Mouse (Mus musculus): ENCODE data around the gene Slc40a1. TPM values are rescaled to one million over a fixed set of nuclear protein-coding genes. Genes with fewer than 3 reads are reported as not detected.

Slc40a1 gene
- polyA plus RNA-seq, 1 experiment, result 52.6 TPM

GRCm38 (mm10) chr1:45917136-45917803 is 9.1 kb downstream of the Slc40a1 start:
- no peak overlapping the region for H3K4me3 ChIP-seq (ENCODE audit: low read depth, low read length)
- no peak overlapping the region for H3K27ac ChIP-seq (ENCODE audit: insufficient read depth, low read length)
- H3K9ac ChIP-seq (ENCODE audit: low read depth, poor library complexity, severe bottlenecking), result no peak overlapping the region
- TF ChIP-seq POLR2A (IDR thresholded peaks at IDR 0.05; ENCODE audit: insufficient read depth, low read length) (no peak), CTCF (IDR thresholded peaks at IDR 0.05; ENCODE audit: low read depth, low read length) (no peak), EP300 (IDR thresholded peaks at IDR 0.05; ENCODE audit: insufficient read depth, low read depth, low read length) (no peak)
- H3K9me3 ChIP-seq (replicated peaks; ENCODE audit: control insufficient read depth, insufficient read depth, low read length, poor library complexity, severe bottlenecking), result no peaks in the 10 kb centered on the region
- H3K36me3 ChIP-seq (ENCODE audit: control insufficient read depth, insufficient read depth, low read length, poor library complexity, severe bottlenecking), result no peaks in the 10 kb centered on the region
- H3K27me3 ChIP-seq (ENCODE audit: control insufficient read depth, insufficient read depth, low read length, poor library complexity, severe bottlenecking), result no peaks in the 10 kb centered on the region
- no peaks in the 10 kb centered on the region for H3K4me1 ChIP-seq (ENCODE audit: control insufficient read depth, insufficient read depth, low read length)

DNA sequence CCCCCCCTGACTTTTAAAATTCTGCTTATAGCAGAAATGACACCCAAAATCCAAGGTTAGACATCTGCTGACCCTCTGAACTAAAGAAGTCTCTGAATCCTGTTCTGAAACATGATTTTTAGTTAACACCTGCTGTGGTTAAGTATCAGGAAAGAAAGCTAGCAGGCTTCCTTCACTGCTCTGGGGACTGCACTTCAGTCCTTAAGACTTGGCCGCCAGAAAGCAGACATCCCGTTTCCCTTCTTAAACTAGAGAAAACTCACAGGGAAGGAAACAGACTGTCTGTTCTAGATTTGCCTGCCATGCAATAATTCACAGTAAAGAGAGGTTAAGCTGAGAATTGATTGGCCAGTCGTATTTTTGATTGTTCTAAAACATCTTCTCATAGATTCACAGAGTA is 10.1 kb downstream of the Slc40a1 start:
- no peak overlapping the region for H3K4me3 ChIP-seq (ENCODE audit: low read depth, low read length)
- H3K9me3 ChIP-seq (replicated peaks; ENCODE audit: control insufficient read depth, insufficient read depth, low read length, poor library complexity, severe bottlenecking), result no peaks in the 10 kb centered on the region
- no peak overlapping the region for H3K27ac ChIP-seq (ENCODE audit: insufficient read depth, low read length)
- H3K36me3 ChIP-seq (ENCODE audit: control insufficient read depth, insufficient read depth, low read length, poor library complexity, severe bottlenecking), result no peaks in the 10 kb centered on the region
- TF ChIP-seq POLR2A (IDR thresholded peaks at IDR 0.05; ENCODE audit: insufficient read depth, low read length) (no peak), EP300 (IDR thresholded peaks at IDR 0.05; ENCODE audit: insufficient read depth, low read depth, low read length) (no peak), CTCF (IDR thresholded peaks at IDR 0.05; ENCODE audit: low read depth, low read length) (no peak)
- H3K27me3 ChIP-seq (ENCODE audit: control insufficient read depth, insufficient read depth, low read length, poor library complexity, severe bottlenecking), result no peaks in the 10 kb centered on the region
- H3K9ac ChIP-seq (ENCODE audit: low read depth, poor library complexity, severe bottlenecking), result no peak overlapping the region
- H3K4me1 ChIP-seq (ENCODE audit: control insufficient read depth, insufficient read depth, low read length), result no peaks in the 10 kb centered on the region

DNA sequence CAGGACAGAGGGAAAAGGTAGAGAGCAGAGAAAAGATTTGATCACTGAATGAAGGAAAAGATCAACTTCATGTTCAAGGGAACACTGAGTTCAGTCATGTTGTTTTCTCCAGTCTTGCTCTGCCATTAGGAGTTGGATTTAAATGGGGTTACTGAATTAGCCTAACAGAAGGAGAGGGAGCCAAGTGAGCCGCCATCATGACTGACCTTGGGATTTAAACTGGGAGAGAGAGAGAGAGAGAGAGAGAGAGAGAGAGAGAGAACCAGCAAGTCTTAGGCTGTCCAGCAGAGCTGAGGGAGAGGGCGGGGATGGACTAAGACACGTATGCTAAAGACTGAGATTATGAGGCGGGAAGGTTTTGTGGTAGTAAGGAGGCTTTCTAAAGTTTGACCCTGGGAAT is 12.1 kb downstream of the Slc40a1 start:
- Histone ChIP-seq H3K27ac (ENCODE audit: insufficient read depth, low read length) (no peak overlapping the region), H3K9ac (ENCODE audit: low read depth, poor library complexity, severe bottlenecking) (no peak overlapping the region), H3K4me3 (ENCODE audit: low read depth, low read length) (no peak overlapping the region), H3K27me3 (ENCODE audit: control insufficient read depth, insufficient read depth, low read length, poor library complexity, severe bottlenecking) (no peaks in the 10 kb centered on the region), H3K9me3 (replicated peaks; ENCODE audit: control insufficient read depth, insufficient read depth, low read length, poor library complexity, severe bottlenecking) (no peaks in the 10 kb centered on the region), H3K36me3 (ENCODE audit: control insufficient read depth, insufficient read depth, low read length, poor library complexity, severe bottlenecking) (no peaks in the 10 kb centered on the region), H3K4me1 (ENCODE audit: control insufficient read depth, insufficient read depth, low read length) (no peaks in the 10 kb centered on the region)
- TF ChIP-seq POLR2A (IDR thresholded peaks at IDR 0.05; ENCODE audit: insufficient read depth, low read length), result no peak
- TF ChIP-seq CTCF (IDR thresholded peaks at IDR 0.05; ENCODE audit: low read depth, low read length), result no peak
- no peak for TF ChIP-seq EP300 (IDR thresholded peaks at IDR 0.05; ENCODE audit: insufficient read depth, low read depth, low read length)

GRCm38 (mm10) chr1:45905107-45905821 is 21.1 kb downstream of the Slc40a1 start:
- Histone ChIP-seq H3K27me3 (ENCODE audit: control insufficient read depth, insufficient read depth, low read length, poor library complexity, severe bottlenecking) (no peaks in the 10 kb centered on the region), H3K9me3 (replicated peaks; ENCODE audit: control insufficient read depth, insufficient read depth, low read length, poor library complexity, severe bottlenecking) (no peaks in the 10 kb centered on the region), H3K36me3 (ENCODE audit: control insufficient read depth, insufficient read depth, low read length, poor library complexity, severe bottlenecking) (no peaks in the 10 kb centered on the region), H3K4me1 (ENCODE audit: control insufficient read depth, insufficient read depth, low read length) (no peaks in the 10 kb centered on the region), H3K9ac (ENCODE audit: low read depth, poor library complexity, severe bottlenecking) (no peak overlapping the region), H3K27ac (ENCODE audit: insufficient read depth, low read length) (no peak overlapping the region), H3K4me3 (ENCODE audit: low read depth, low read length) (no peak overlapping the region)
- TF ChIP-seq CTCF (IDR thresholded peaks at IDR 0.05; ENCODE audit: low read depth, low read length), result no peak
- no peak for TF ChIP-seq EP300 (IDR thresholded peaks at IDR 0.05; ENCODE audit: insufficient read depth, low read depth, low read length)
- TF ChIP-seq POLR2A (IDR thresholded peaks at IDR 0.05; ENCODE audit: insufficient read depth, low read length), result no peak

DNA sequence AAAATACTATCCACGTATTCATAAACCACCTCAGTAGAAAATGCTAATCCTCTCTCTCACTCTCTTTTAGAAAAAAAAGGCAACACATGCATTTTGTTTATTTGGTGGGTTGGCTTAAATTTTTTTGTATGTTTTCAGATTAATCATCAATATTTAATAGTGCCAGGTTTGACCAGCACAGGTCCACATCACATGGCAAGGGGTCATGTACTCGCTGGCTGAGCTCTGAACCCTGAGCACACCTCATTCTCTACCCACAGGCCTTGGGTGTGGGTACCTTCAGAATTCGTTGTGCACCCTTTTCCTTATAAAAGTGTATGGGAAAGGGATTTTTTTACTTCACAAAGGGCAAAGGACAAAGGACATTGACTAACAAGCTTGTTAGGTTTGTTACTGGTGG is 22.2 kb downstream of the Slc40a1 start:
- Histone ChIP-seq H3K27ac (ENCODE audit: insufficient read depth, low read length) (no peak overlapping the region), H3K4me1 (ENCODE audit: control insufficient read depth, insufficient read depth, low read length) (no peaks in the 10 kb centered on the region), H3K36me3 (ENCODE audit: control insufficient read depth, insufficient read depth, low read length, poor library complexity, severe bottlenecking) (no peaks in the 10 kb centered on the region), H3K27me3 (ENCODE audit: control insufficient read depth, insufficient read depth, low read length, poor library complexity, severe bottlenecking) (no peaks in the 10 kb centered on the region), H3K9me3 (replicated peaks; ENCODE audit: control insufficient read depth, insufficient read depth, low read length, poor library complexity, severe bottlenecking) (no peaks in the 10 kb centered on the region), H3K4me3 (ENCODE audit: low read depth, low read length) (no peak overlapping the region), H3K9ac (ENCODE audit: low read depth, poor library complexity, severe bottlenecking) (no peak overlapping the region)
- no peak for TF ChIP-seq POLR2A (IDR thresholded peaks at IDR 0.05; ENCODE audit: insufficient read depth, low read length)
- no peak for TF ChIP-seq EP300 (IDR thresholded peaks at IDR 0.05; ENCODE audit: insufficient read depth, low read depth, low read length)
- TF ChIP-seq CTCF (IDR thresholded peaks at IDR 0.05; ENCODE audit: low read depth, low read length), result no peak

- no peak overlapping the region for H3K4me3 ChIP-seq (ENCODE audit: low read depth, low read length)
- TF ChIP-seq EP300 (IDR thresholded peaks at IDR 0.05; ENCODE audit: insufficient read depth, low read depth, low read length), result no peak
- no peak for TF ChIP-seq CTCF (IDR thresholded peaks at IDR 0.05; ENCODE audit: low read depth, low read length)
- no peak for TF ChIP-seq POLR2A (IDR thresholded peaks at IDR 0.05; ENCODE audit: insufficient read depth, low read length)
Measured at GRCm38 (mm10) chr1:45898044-45898443, 28.3 kb downstream of the Slc40a1 start.

More at GRCm38 (mm10) chr1:45898044-45898443, 28.3 kb downstream of the Slc40a1 start:
- no peaks in the 10 kb centered on the region for H3K9me3 ChIP-seq (replicated peaks; ENCODE audit: control insufficient read depth, insufficient read depth, low read length, poor library complexity, severe bottlenecking)
- no peaks in the 10 kb centered on the region for H3K27me3 ChIP-seq (ENCODE audit: control insufficient read depth, insufficient read depth, low read length, poor library complexity, severe bottlenecking)
- H3K36me3 ChIP-seq (ENCODE audit: control insufficient read depth, insufficient read depth, low read length, poor library complexity, severe bottlenecking), result no peaks in the 10 kb centered on the region
- no peak overlapping the region for H3K9ac ChIP-seq (ENCODE audit: low read depth, poor library complexity, severe bottlenecking)
- no peak overlapping the region for H3K27ac ChIP-seq (ENCODE audit: insufficient read depth, low read length)
- H3K4me1 ChIP-seq (ENCODE audit: control insufficient read depth, insufficient read depth, low read length), result no peaks in the 10 kb centered on the region

Data from ES-Bruce4 (cell line).